Mouse (Mus musculus): ENCODE measurements at regions not wholly inside any gene's neighbourhood (a gene's known extent, or its start where the extent isn't known, plus 50 kb on each side); places are given as distances from the start of the nearest gene placed in this dataset.

- TF ChIP-seq POLR2A (IDR thresholded peaks at IDR 0.05; ENCODE audit: control insufficient read depth, extremely low read depth, insufficient read depth, low read length, poor library complexity) (no peak), CTCF (IDR thresholded peaks at IDR 0.05; ENCODE audit: borderline replicate concordance, control insufficient read depth, extremely low read depth, insufficient read depth, low read length, poor library complexity) (no peak)
These were observed 85.3 kb upstream of the Kcnd3 start for GRCm38 (mm10) chr3:105366806-105367205.

All from thymus, adult 2 months (tissue).